Mouse (Mus musculus) liver, adult 2 months (tissue): ENCODE measurements at regions not wholly inside any gene's neighbourhood (a gene's known extent, or its start where the extent isn't known, plus 50 kb on each side); places are given as distances from the start of the nearest gene placed in this dataset.

Experiments used
- CTCF ChIP-seq: fragments of 200-500 bp; IDR thresholded peaks from 2 replicates; pipeline ENCODE4 v1.5.1; 2011; ENCODE audit warnings: low read depth, low read length, control low read depth
- POLR2A ChIP-seq: fragments of 200-500 bp; IDR thresholded peaks from 2 replicates; pipeline ENCODE4 v1.6.1; 2011; ENCODE audit warnings: low read length, control low read depth; ENCODE audit not compliant: insufficient read depth; ENCODE audit errors: extremely low read depth

DNA sequence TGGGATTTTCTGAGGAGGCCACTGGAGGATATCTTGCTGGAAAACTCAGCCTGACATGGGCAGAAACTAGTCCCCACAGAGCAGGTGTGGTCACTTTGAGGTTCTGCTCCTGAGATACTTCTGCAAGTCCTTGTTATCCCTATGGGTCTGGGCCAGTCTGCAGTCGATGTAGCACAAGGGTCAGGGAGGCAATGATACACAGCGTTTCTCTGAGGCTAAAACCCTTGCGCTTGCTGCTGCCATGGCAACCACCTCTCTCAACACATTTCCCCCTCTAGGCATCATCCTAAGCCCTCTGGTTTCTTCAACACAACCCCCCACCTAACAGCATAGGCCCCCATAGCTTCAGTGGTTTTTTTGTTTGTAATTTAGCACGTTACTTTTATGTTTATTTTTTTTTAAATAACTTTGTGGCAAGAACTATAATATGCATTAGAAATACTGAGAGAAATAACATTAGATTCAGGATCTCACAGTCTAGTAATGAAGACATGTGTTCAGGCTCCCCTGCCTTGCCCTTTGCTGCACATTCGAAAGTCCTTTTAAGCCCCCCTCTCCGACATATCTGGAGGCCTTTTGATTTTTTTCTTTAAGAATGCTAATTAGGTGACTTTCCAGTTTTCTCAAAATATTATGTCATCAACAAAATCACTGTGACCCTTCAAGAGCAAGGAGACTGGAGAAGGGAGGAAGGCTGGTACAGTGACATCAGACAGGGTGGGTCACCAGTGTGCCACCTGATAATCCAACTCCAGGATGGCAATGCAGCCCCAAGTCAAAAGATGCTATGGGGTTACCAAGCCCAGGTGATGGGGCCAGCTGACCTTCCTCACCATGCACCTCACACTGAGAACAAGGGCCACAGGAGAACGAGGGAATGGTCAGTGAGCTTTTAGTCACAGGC lies 483.7 kb upstream of the Atp11b start:
- TF ChIP-seq POLR2A (no peak), CTCF (no peak)
